Comparison of ENCODE assay signal across 8 mouse cellular contexts in genomic region chr15:8629317-8629831, GRCm38 (mm10).
DNase-seq lines count a peak whose midpoint lies in the region; ATAC-seq and TF ChIP-seq lines count a peak whose summit lies in the region.

No protein-coding gene starts in this region.

- peak overlapping the region; percentile 34 for H3K4me3 ChIP-seq in ES-Bruce4 (ENCODE audit: low read depth, low read length)
- H3K4me3 ChIP-seq in forebrain, embryonic 15.5 days = peak overlapping the region; percentile 44
- H3K4me3 ChIP-seq in liver, embryonic 14.5 days (ENCODE audit: insufficient read depth in 1 of 2, low read depth in 2 of 2, low read length in 2 of 2) = no peak overlapping the region
- peak overlapping the region; percentile 35 for H3K4me3 ChIP-seq in neural tube, embryonic 12.5 days

- H3K27me3 ChIP-seq in ES-Bruce4 (ENCODE audit: control insufficient read depth, insufficient read depth, low read length, poor library complexity, severe bottlenecking) = no peaks in the 10 kb centered on the region
- no peaks in the 10 kb centered on the region for H3K27me3 ChIP-seq in forebrain, embryonic 15.5 days
- H3K27me3 ChIP-seq in liver, embryonic 14.5 days (ENCODE audit: control insufficient read depth, insufficient read depth, low read length) = peaks cover 10% of the 10 kb centered on the region
- H3K27me3 ChIP-seq in neural tube, embryonic 12.5 days (replicated peaks) = 0 out of 2 replicates have a peak, but pooled peaks cover 3% of the 10 kb centered on the region

- H3K9ac ChIP-seq in ES-Bruce4 (ENCODE audit: low read depth, poor library complexity, severe bottlenecking) = peak overlapping the region; percentile 32; the same call in 1 of the 2 replicates
- peak overlapping the region; percentile 64 for H3K9ac ChIP-seq in forebrain, embryonic 15.5 days (replicated peaks)
- no peak overlapping the region for H3K9ac ChIP-seq in liver, embryonic 14.5 days (replicated peaks)
- peak overlapping the region; percentile 57 for H3K9ac ChIP-seq in neural tube, embryonic 12.5 days

- no peak for TF ChIP-seq EP300 in ES-Bruce4 (IDR thresholded peaks at IDR 0.05; ENCODE audit: insufficient read depth, low read depth, low read length)
- no peak for TF ChIP-seq EP300 in liver, embryonic 14.5 days (IDR thresholded peaks at IDR 0.05; ENCODE audit: low read depth)

- H3K4me2 ChIP-seq in forebrain, embryonic 15.5 days (replicated peaks) = peak overlapping the region; percentile 86
- H3K4me2 ChIP-seq in liver, embryonic 14.5 days (ENCODE audit: low read depth) = peak overlapping the region; percentile 32
- peak overlapping the region; percentile 72 for H3K4me2 ChIP-seq in neural tube, embryonic 12.5 days (replicated peaks)

- DNase-seq in cerebellum, adult 11 months = peak; percentile 71
- peak; percentile 75 to 82 for DNase-seq in heart, postnatal 14 days
- peak; percentile 85 to 89 for DNase-seq in kidney, postnatal 4 days
- peak in 1 of 3 experiments; percentile 16 for DNase-seq in liver, embryonic 14.5 days (ENCODE audit: low read depth in 3 of 3, low spot score in 3 of 3)
- peak; percentile 30 for DNase-seq in thymus, postnatal 0 days (ENCODE audit: low spot score)

- TF ChIP-seq POLR2A in ES-Bruce4 (IDR thresholded peaks at IDR 0.05; ENCODE audit: insufficient read depth, low read length) = no peak

- no peaks in the 10 kb centered on the region for H3K36me3 ChIP-seq in ES-Bruce4 (ENCODE audit: control insufficient read depth, insufficient read depth, low read length, poor library complexity, severe bottlenecking)
- H3K36me3 ChIP-seq in forebrain, embryonic 15.5 days = no peaks in the 10 kb centered on the region
- H3K36me3 ChIP-seq in liver, embryonic 14.5 days (replicated peaks; ENCODE audit: control insufficient read depth, insufficient read depth, low read depth) = no peaks in the 10 kb centered on the region
- H3K36me3 ChIP-seq in neural tube, embryonic 12.5 days = no peaks in the 10 kb centered on the region

- peak; percentile 81 for TF ChIP-seq CTCF in ES-Bruce4 (IDR thresholded peaks at IDR 0.05; ENCODE audit: low read depth, low read length)
- TF ChIP-seq CTCF in liver, embryonic 14.5 days (IDR thresholded peaks at IDR 0.05; ENCODE audit: low read depth) = peak; percentile 72

- H3K9me3 ChIP-seq in ES-Bruce4 (replicated peaks; ENCODE audit: control insufficient read depth, insufficient read depth, low read length, poor library complexity, severe bottlenecking) = no peaks in the 10 kb centered on the region
- H3K9me3 ChIP-seq in forebrain, embryonic 15.5 days = no peaks in the 10 kb centered on the region
- H3K9me3 ChIP-seq in liver, embryonic 14.5 days (ENCODE audit: control insufficient read depth, low read length) = no peaks in the 10 kb centered on the region
- H3K9me3 ChIP-seq in neural tube, embryonic 12.5 days = no peaks in the 10 kb centered on the region

- no peaks in the 10 kb centered on the region for H3K4me1 ChIP-seq in ES-Bruce4 (ENCODE audit: control insufficient read depth, insufficient read depth, low read length)
- peaks cover 21% of the 10 kb centered on the region for H3K4me1 ChIP-seq in forebrain, embryonic 15.5 days
- H3K4me1 ChIP-seq in liver, embryonic 14.5 days (replicated peaks; ENCODE audit: control insufficient read depth in 2 of 2, insufficient read depth in 2 of 2, low read length in 1 of 2) = peaks cover 0 to 12% of the 10 kb centered on the region in 2 experiments; a peak in 2 of 4 replicates
- H3K4me1 ChIP-seq in neural tube, embryonic 12.5 days = peaks cover 14% of the 10 kb centered on the region; the same call in 1 of the 2 replicates

- intact Hi-C loops in heart, postnatal 14 days (cut with DNase I) = loop anchor here (1.0 kb wide), 1 partner anchor 256 kb away; no protein-coding TSS in a partner anchor

- ATAC-seq in forebrain, embryonic 15.5 days (replicated peaks) = peak; percentile 94
- peak; percentile 53; the same call in 1 of the 2 replicates for ATAC-seq in liver, embryonic 14.5 days (ENCODE audit: insufficient read depth)
- peak; percentile 93 for ATAC-seq in neural tube, embryonic 12.5 days (ENCODE audit: low FRiP score, low read depth)

- 0% methylated on average over 13 of the region's 13 CpGs for WGBS in forebrain, embryonic 15.5 days
- 2% methylated on average over 13 of the region's 13 CpGs for WGBS in liver, embryonic 14.5 days (ENCODE audit: insufficient replicate concordance)
- under 1% methylated on average over 13 of the region's 13 CpGs for WGBS in neural tube, embryonic 12.5 days

- H3K27ac ChIP-seq in ES-Bruce4 (ENCODE audit: insufficient read depth, low read length) = no peak overlapping the region
- peak overlapping the region; percentile 55 for H3K27ac ChIP-seq in forebrain, embryonic 15.5 days (replicated peaks)
- H3K27ac ChIP-seq in liver, embryonic 14.5 days = no peak overlapping the region
- H3K27ac ChIP-seq in neural tube, embryonic 12.5 days = 0 out of 2 replicates have a peak overlapping the region, but pooled peaks have one; percentile 21

Comparison
In these comparisons a context has a peak if more than half of its experiments do, and no peak if none do; other contexts are left out.
1. H3K27ac ChIP-seq: peak in forebrain, embryonic 15.5 days (single experiment) and neural tube, embryonic 12.5 days (single experiment); none in ES-Bruce4 (single experiment) and liver, embryonic 14.5 days (single experiment).
2. H3K4me3 ChIP-seq: peak in ES-Bruce4 (single experiment), forebrain, embryonic 15.5 days (single experiment) and neural tube, embryonic 12.5 days (single experiment); none in liver, embryonic 14.5 days (0 of 2).
3. H3K4me2 ChIP-seq: peak in every context shown above with its lines; median percentile 86 in forebrain, embryonic 15.5 days; 72 in neural tube, embryonic 12.5 days; 32 in liver, embryonic 14.5 days.
4. Peak in every context shown above with its lines, with median percentiles within 50 percentile points of each other: ATAC-seq.